Mouse (Mus musculus) hindbrain, embryonic 12.5 days (tissue): ENCODE results near the gene Rps27l. TPM values are rescaled to one million over a fixed set of nuclear protein-coding genes. Genes with fewer than 3 reads are reported as not detected.

Experiments
- ATAC-seq: fragments of 200-750 bp; cut with Nextera tagmentation; 2 replicates; pipeline ENCODE4 v1.8.0; 2017; ENCODE audit warnings: moderate TSS enrichment; ENCODE audit not compliant: low FRiP score
- H3K27ac ChIP-seq: fragments of 300-500 bp; sonication (generic); 2 replicates; pipeline ENCODE4 v1.5.1; 2016; ENCODE audit warnings: mild to moderate bottlenecking
- H3K27me3 ChIP-seq: fragments of 300-500 bp; sonication (generic); 2 replicates; pipeline ENCODE4 v1.6.1; 2016; ENCODE audit warnings: mild to moderate bottlenecking
- H3K36me3 ChIP-seq: fragments of 300-500 bp; sonication (generic); 2 replicates; pipeline ENCODE4 v1.6.1; 2016; ENCODE audit warnings: mild to moderate bottlenecking
- H3K4me1 ChIP-seq: fragments of 300-500 bp; sonication (generic); 2 replicates; pipeline ENCODE4 v1.6.1; 2016
- H3K4me2 ChIP-seq: fragments of 300-500 bp; sonication (generic); replicated peaks from 2 replicates; pipeline ENCODE4 v1.6.1; 2016; ENCODE audit warnings: mild to moderate bottlenecking
- H3K4me3 ChIP-seq: fragments of 300-500 bp; sonication (generic); 2 replicates; pipeline ENCODE4 v1.5.1; 2016; ENCODE audit warnings: mild to moderate bottlenecking
- H3K9ac ChIP-seq: fragments of 300-500 bp; sonication (generic); 2 replicates; pipeline ENCODE4 v1.6.1; 2016; ENCODE audit warnings: mild to moderate bottlenecking, moderate library complexity
- H3K9me3 ChIP-seq: fragments of 300-500 bp; sonication (generic); replicated peaks from 2 replicates; pipeline ENCODE4 v1.6.1; 2016; ENCODE audit warnings: mild to moderate bottlenecking
- WGBS: fragments of 180-500 bp; shearing (Covaris S2); methylation state at CpG from one replicate; pipeline ENCODE4 v1.1.7; 2016; 5-methylcytosine and 5-hydroxymethylcytosine counted together
- polyA plus RNA-seq: library from polyadenylated mRNA; unstranded; fragments of >200 nt; fragmentation: Nextera tagmentation; extraction: Ambion mirVana; gene quantifications from 2 replicates; pipeline ENCODE4 v1.2.1, GENCODE M21; 2016

The Rps27l gene
- polyA plus RNA-seq, 1 experiment from 2014 or later: 466 TPM

DNA sequence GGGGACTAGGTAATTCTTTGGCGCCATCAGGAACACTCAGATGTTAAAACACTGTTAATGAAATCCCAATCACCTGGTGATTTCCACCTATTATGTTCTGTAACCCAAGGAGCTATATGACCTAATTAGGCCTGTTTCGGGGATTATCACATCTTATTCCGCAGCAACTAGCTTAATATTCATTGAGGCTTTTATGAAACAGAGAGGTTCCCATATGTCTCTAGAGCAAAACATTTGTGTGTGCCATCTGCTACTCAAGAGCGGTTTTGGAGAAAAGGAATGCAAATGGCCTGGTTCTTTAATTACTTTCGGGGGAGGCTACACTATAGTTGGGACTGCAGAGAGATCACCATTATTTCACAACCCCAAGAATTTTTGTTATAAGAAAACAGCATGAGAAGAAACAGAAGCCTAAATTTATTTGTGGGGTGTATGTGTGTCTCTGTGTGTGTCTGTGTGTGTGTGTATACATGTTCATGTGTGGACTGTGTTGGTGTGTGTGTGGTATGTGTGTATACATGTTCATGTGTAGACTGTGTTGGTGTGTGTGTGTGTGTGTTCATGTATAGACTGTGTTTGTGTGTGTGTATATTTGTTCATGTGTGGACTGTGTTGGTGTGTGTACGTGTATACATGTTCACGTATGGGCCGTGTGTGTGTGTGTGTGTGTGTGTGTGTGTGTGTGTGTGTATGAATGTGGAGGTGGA lies 18.0 kb upstream of the Rps27l start:
- Histone ChIP-seq H3K4me2 (no peak overlapping the region), H3K36me3 (no peaks in the 10 kb centered on the region), H3K27ac (no peak overlapping the region), H3K4me1 (no peaks in the 10 kb centered on the region), H3K4me3 (no peak overlapping the region), H3K27me3 (no peaks in the 10 kb centered on the region), H3K9me3 (no peaks in the 10 kb centered on the region), H3K9ac (no peak overlapping the region)
- WGBS: 69% methylated on average over 8 of the region's 8 CpGs
- no peak for ATAC-seq

DNA sequence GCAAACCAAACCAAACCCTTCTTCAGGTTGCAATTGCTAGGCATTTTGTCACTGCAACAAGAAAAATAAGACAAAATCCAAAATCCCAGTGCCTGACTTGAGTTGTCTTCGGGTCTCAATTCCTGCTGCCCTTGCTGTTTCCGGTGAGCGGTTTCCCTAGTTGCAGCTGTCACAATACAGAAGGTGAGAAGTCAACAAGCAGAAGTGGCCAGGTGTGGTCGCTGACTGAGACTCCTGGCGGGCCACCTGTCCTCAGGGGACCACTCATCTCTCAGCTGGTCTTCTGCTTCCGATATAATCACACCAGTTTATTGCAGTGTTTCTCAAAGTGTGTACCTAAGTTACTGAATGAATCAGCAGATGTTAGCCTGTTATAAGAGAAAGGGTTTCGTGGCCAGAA lies 15.5 kb upstream of the Rps27l start:
- Histone ChIP-seq H3K27me3 (no peaks in the 10 kb centered on the region), H3K36me3 (no peaks in the 10 kb centered on the region), H3K4me3 (no peak overlapping the region), H3K4me2 (no peak overlapping the region), H3K9ac (no peak overlapping the region), H3K27ac (no peak overlapping the region), H3K4me1 (0 out of 2 replicates have a peak, but pooled peaks cover 11% of the 10 kb centered on the region), H3K9me3 (no peaks in the 10 kb centered on the region)
- WGBS: 65% methylated on average over 7 of the region's 7 CpGs
- no peak for ATAC-seq

DNA sequence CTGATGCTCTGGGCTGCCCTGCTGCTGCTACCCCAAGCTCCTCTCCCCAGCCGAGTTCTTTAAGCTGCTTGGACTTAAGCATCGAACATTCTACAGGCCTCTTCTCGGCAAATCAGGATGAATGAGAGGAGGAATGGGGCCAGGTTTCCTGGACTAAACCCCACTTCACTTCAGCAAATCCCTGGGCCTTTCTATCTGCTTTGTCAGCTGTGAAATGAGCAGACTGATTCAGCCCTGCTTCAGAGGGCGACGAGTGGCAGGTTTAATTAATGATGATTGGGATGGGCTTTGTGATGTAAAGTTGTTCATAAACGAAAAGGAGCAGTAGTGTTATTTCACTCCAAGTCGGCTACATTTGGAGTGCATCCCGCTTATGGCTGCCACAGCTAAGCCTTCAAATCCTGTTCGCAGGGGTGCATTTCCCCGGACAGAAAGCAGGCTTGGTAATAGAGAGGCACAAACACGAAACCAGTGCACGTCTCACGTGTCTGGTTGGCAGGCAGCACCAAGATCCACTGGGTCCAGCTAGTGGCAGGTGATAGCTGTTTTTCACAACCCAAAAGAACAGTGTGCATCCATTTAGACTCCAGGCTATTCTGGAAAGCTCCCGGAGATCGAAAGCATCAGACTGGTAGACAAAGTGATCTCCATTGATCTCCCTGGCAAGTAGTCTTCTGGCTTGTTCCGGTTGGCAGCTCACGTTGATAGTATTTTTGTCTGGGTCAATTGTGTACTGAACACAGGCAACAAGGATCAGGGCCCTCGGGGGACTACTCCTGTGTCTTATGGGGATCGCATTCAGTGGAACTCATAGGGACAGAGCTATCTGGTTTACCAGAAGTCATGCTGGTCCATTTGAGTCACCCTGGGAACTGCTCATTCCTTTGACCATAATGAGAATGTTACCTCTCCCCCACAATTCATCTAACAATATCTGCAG lies 11.7 kb upstream of the Rps27l start:
- Histone ChIP-seq H3K4me2 (peak overlapping the region; percentile 24), H3K9me3 (no peaks in the 10 kb centered on the region), H3K36me3 (no peaks in the 10 kb centered on the region), H3K4me3 (no peak overlapping the region), H3K4me1 (0 out of 2 replicates have a peak, but pooled peaks cover 11% of the 10 kb centered on the region), H3K27me3 (no peaks in the 10 kb centered on the region), H3K9ac (no peak overlapping the region), H3K27ac (peak overlapping the region; percentile 67)
- 38% methylated on average over 19 of the region's 19 CpGs for WGBS
- peak; percentile 41; the same call in 1 of the 2 replicates for ATAC-seq

DNA sequence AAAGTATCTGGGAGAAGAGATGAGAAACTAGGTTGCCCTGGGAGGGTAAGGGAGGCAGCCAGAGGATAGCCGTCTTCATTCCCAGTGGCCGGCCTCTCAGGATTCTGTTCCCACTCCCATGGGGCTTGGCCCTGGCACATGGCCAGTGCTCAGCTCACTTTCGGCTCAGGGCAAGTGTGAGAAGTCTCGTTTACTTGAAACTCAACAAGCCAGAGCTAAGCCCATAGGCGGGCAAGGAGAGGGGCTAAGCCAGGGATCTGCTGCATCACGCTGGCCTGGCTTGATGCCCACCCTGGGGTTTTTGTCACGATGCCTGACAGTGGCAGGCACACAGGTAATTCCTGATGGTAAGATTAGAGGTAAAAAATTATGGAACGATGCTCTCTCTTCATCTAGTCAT lies 8.4 kb upstream of the Rps27l start:
- no peak overlapping the region for H3K9ac ChIP-seq
- H3K4me2 ChIP-seq: no peak overlapping the region
- H3K27me3 ChIP-seq: no peaks in the 10 kb centered on the region
- H3K36me3 ChIP-seq: no peaks in the 10 kb centered on the region
- 79% methylated on average over 8 of the region's 8 CpGs for WGBS
- H3K4me3 ChIP-seq: no peak overlapping the region
- no peak for ATAC-seq
- no peaks in the 10 kb centered on the region for H3K9me3 ChIP-seq
- 0 out of 2 replicates have a peak, but pooled peaks cover 11% of the 10 kb centered on the region for H3K4me1 ChIP-seq
- H3K27ac ChIP-seq: no peak overlapping the region

DNA sequence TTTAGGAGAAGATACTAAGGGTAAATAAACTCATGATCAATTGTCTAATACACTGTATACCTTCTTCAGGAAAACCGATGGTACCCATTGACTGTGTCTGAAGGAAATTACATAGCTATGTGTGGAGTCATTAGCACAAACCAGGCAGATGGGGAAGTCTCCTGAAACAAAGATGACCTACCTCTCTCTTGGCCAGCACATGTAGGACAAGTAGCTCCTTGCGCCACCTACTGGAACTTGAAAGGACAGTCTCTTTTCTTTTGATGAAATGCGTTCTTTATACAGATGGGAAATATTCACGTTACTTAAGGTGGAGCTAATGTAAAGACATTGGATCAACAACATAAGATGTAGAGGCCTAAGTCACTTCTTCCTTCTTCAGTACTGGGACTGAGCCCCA lies 7.0 kb upstream of the Rps27l start:
- Histone ChIP-seq H3K4me2 (no peak overlapping the region), H3K4me3 (no peak overlapping the region), H3K36me3 (no peaks in the 10 kb centered on the region), H3K9me3 (no peaks in the 10 kb centered on the region), H3K27me3 (no peaks in the 10 kb centered on the region), H3K9ac (no peak overlapping the region), H3K4me1 (0 out of 2 replicates have a peak, but pooled peaks cover 7% of the 10 kb centered on the region), H3K27ac (no peak overlapping the region)
- ATAC-seq: no peak; the same call in 1 of the 2 replicates
- 11% methylated on average over 4 of the region's 4 CpGs for WGBS

DNA sequence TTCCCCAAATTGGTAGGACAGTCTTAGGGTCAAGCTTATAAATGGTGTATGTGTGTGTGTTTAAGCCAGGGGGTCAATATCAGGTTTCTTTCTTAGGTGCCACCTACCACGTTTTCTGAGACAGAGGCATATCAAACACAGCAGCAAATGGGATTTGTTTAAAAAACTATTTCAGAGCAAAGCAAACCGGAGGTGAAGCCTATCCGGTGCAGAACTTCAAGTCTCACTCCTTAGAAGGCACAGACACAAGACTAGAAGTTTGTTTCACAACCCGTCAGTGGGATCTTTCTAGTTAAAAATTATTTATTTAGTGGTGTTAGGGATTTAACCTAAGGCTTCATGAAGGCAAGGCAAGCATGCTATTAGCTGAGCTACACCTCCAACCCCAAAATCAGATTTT lies 725 bp upstream of the Rps27l start:
- Histone ChIP-seq H3K27ac (peak overlapping the region; percentile 96), H3K9ac (peak overlapping the region; percentile 88), H3K27me3 (no peaks in the 10 kb centered on the region), H3K4me2 (peak overlapping the region; percentile 77), H3K9me3 (no peaks in the 10 kb centered on the region), H3K36me3 (peaks cover 5% of the 10 kb centered on the region), H3K4me1 (peaks cover 4% of the 10 kb centered on the region; the same call in 1 of the 2 replicates), H3K4me3 (peak overlapping the region; percentile 85)
- no peak for ATAC-seq
- 25% methylated on average over 4 of the region's 4 CpGs for WGBS

DNA sequence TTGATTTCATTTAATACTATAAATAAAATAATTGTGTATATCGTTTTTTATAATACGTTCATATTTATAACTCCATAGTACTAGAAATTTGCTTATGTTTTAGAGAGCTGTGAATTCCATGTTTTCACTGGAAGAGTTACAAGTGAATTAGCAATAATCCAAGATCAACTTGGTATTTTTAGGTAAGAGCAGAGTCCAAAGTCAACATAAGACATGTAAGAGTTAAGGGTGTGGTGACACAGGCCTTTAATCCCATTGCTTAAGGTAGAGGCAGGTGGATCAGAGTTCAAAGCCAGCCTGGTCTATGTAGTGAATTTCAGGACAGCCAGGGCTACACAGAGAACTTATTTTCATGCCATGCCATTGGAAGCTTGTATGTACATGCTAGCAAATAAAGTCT lies 2.6 kb downstream of the Rps27l start:
- 97% methylated on average over 2 of the region's 2 CpGs for WGBS
- no peak for ATAC-seq
- Histone ChIP-seq H3K36me3 (peaks cover 7% of the 10 kb centered on the region), H3K27ac (no peak overlapping the region), H3K9me3 (no peaks in the 10 kb centered on the region), H3K27me3 (no peaks in the 10 kb centered on the region), H3K4me1 (peaks cover 4% of the 10 kb centered on the region; the same call in 1 of the 2 replicates), H3K9ac (no peak overlapping the region), H3K4me2 (no peak overlapping the region), H3K4me3 (no peak overlapping the region)

DNA sequence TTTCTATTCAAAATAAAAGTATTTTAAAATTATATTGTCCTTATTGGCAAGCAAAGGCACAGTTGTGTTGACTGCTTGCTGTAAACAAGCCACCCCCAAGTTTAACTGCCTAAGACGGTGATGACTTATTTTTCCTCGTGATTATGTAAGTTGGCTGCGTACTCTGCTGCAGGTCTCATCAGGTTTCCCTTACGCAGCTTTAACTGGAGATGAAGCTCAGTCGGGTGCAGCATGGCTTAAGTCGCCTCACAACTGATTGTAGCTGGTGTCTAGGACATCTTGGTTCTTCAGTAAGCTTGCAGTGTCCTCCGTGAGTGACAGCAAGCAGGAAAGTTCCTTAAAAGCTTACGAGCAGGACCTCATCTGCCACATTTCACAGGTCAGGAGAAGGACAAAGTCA lies 6.4 kb downstream of the Rps27l start:
- no peak for ATAC-seq
- H3K36me3 ChIP-seq: peaks cover 19% of the 10 kb centered on the region
- no peaks in the 10 kb centered on the region for H3K27me3 ChIP-seq
- H3K4me3 ChIP-seq: no peak overlapping the region
- WGBS: 84% methylated on average over 8 of the region's 8 CpGs
- H3K4me1 ChIP-seq: no peaks in the 10 kb centered on the region
- no peaks in the 10 kb centered on the region for H3K9me3 ChIP-seq
- H3K4me2 ChIP-seq: no peak overlapping the region
- H3K9ac ChIP-seq: no peak overlapping the region
- H3K27ac ChIP-seq: no peak overlapping the region

DNA sequence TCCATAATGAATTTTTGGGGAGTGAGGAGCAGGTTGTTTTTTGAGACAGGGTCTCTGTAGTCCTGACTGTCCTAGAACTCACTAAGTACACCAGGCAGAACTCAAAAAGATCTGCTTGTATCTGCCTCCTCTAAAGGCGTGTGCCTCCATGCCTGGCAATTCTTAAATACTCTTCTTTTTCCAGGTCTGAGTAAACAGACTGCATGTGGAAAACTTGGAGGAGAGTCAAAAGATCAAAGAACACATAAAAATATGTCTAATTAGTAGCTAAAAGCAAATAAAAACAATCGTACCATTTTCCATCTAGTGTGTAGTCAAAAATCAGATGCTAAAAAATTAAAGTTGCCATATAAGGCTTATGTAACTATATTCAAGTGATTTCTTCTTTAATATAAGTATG lies 7.0 kb downstream of the Rps27l start:
- H3K9ac ChIP-seq: no peak overlapping the region
- no peak overlapping the region for H3K4me2 ChIP-seq
- H3K27me3 ChIP-seq: no peaks in the 10 kb centered on the region
- no peaks in the 10 kb centered on the region for H3K9me3 ChIP-seq
- ATAC-seq: no peak
- no peaks in the 10 kb centered on the region for H3K4me1 ChIP-seq
- WGBS: 87% methylated on average over 2 of the region's 2 CpGs
- H3K27ac ChIP-seq: no peak overlapping the region
- no peak overlapping the region for H3K4me3 ChIP-seq
- peaks cover 19% of the 10 kb centered on the region for H3K36me3 ChIP-seq

DNA sequence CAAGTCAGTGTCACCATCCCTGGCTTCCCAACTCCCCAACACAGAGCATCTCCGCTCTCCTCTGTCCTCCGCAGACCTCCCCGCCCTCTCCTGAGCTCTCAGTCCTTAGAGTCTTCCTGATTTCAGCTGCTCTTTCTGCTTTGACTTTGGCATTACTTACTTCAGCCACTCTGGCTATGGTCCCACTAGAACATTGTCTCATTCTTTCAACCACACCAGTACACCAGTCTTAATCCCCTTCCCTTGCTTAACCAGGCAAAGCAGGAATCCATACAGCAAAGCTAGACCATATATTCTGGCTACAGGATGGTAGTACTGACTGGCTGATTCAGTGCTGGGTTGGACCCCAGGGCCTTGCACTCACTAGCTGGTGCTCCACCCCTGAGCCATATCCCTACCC lies 11.6 kb downstream of the Rps27l start:
- WGBS: 91% methylated on average over 3 of the region's 3 CpGs
- Histone ChIP-seq H3K4me3 (no peak overlapping the region), H3K36me3 (peaks cover 12% of the 10 kb centered on the region; the same call in 1 of the 2 replicates), H3K27me3 (no peaks in the 10 kb centered on the region), H3K9me3 (no peaks in the 10 kb centered on the region), H3K9ac (no peak overlapping the region), H3K4me1 (no peaks in the 10 kb centered on the region), H3K4me2 (no peak overlapping the region), H3K27ac (no peak overlapping the region)
- ATAC-seq: no peak

DNA sequence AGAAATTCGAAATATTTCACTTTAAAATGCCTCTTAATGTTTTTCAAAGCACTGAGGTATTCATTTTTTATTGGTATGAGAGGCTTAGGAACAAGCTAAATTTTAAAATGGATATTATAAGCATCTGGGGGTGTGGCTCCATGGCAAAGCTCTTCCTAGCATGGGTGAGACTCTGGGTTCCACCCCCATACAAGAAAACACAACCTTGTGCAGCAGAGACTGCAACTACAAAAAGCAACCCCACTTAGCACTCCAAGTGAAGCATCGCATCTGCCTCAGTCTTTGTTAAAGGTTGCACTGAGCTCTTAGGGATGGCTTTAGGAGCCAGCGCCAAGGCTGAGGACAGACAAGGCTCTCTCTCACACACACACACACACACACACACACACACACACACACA lies 15.6 kb downstream of the Rps27l start:
- 79% methylated on average over 3 of the region's 3 CpGs for WGBS
- Histone ChIP-seq H3K27me3 (no peaks in the 10 kb centered on the region), H3K36me3 (no peaks in the 10 kb centered on the region), H3K9me3 (no peaks in the 10 kb centered on the region), H3K4me1 (no peaks in the 10 kb centered on the region), H3K4me2 (no peak overlapping the region), H3K9ac (no peak overlapping the region), H3K27ac (no peak overlapping the region), H3K4me3 (no peak overlapping the region)
- ATAC-seq: no peak

DNA sequence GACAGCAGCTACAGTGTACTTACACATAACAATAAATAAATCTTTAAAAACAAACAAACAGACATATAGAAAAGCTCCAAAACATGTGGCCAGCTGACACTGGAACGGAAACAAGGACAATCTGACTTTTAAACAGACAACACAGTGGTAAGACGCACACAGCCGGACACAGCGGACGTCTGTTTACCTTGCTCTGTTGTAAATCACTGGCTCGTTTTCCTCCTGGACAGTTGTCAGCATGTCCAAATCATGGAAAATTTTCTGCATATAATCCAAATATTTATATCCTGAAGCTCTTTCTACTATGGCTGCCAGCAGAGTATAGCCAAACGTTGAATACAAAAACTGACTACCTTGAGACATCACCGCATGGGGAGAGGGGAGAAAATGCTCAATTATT lies 21.6 kb downstream of the Rps27l start:
- Histone ChIP-seq H3K9me3 (no peaks in the 10 kb centered on the region), H3K4me2 (no peak overlapping the region), H3K9ac (no peak overlapping the region), H3K36me3 (peaks cover 18% of the 10 kb centered on the region), H3K27me3 (no peaks in the 10 kb centered on the region), H3K4me3 (no peak overlapping the region), H3K4me1 (no peaks in the 10 kb centered on the region), H3K27ac (no peak overlapping the region)
- no peak for ATAC-seq
- WGBS: 91% methylated on average over 8 of the region's 8 CpGs
